Mouse (Mus musculus) cerebellum, postnatal 25 days (tissue): ENCODE data around the gene Cavin3.
"Not testable (repeated sequence)": the region's sequence is repeated elsewhere in the genome, so short reads cannot be mapped to it uniquely, and the experiment has no call there.

ENCODE experiments used
- DNase-seq, 2 experiments: peaks; one replicate each; pipeline ENCODE4 v3.0.0; 2021; ENCODE audit warnings: mixed read lengths in 2 of 2

Gene Cavin3

GRCm38 (mm10) chr7:105480081-105480480 lies 2.0 kb downstream of the Cavin3 start:
- DNase-seq = no peak

DNA sequence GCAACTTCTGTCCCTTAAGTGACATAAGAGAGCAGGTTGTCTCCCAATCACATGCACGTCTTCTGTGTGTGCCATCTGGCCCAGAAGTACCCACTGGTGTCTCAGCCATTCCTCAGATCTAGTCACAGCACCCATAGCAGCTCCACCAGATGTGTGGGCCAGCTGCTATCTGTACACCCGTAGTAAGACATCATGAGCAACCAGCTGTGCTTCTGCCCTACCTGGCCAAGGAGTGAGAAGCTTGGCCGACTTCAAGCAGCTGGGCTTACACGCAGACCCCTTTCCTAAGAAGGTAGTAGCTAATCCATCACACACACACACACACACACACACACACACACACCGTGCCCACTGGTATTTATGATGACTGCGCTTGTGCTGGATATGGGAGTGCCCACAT lies 2.9 kb downstream of the Cavin3 start:
- no peak for DNase-seq

DNA sequence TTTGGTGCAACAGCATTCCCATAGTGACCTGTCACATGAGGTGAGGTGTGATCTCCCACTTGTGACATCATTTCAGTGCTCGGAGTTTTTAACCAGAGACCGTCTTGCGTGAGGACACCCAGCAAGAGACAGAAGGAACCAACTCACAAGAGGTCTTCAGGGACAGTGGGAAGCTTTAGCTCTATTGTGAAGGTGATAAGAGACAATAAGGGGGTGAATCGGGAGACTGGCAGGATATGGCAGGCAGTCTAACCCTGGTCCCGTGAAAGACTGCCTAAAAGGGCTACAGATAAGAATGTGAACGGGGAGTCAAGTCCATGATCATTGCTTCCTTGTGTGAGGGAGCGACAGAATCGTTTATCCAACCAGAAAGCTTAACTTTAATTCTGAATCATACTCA lies 3.8 kb downstream of the Cavin3 start:
- DNase-seq = no peak

DNA sequence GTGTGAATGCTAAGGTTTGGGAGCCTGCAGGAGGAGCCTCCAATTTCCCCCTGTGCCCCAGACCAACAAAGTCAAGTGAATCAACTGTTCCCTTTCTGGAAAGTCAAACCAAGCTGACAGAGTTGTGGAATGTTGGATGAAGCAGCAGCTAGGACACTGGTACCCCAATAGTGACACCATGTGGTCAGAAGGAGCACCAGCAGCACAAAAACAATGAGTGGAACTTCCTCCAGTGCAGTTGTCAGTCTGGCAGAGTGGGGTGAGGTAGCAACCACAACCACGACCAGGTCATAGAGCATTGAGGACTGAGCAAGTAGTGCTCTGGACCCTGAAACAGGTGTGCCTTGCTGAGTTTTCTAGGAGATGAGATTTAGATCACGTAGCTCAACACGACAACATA lies 4.3 kb downstream of the Cavin3 start:
- peak; percentile 52 to 63 for DNase-seq

DNA sequence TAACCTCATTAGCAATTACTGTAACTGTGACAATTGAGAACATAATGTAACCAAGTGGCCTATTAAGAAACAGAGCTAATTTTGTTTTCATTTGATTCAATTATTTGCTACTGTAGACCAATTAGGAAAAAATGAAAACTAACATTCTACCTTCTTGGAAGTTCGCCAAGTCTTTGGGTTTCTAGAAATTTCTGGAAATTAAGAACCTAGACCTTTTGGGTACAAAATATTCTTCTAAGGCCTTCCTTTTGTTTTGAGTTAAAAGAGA lies 4.7 kb downstream of the Cavin3 start:
- no peak for DNase-seq

DNA sequence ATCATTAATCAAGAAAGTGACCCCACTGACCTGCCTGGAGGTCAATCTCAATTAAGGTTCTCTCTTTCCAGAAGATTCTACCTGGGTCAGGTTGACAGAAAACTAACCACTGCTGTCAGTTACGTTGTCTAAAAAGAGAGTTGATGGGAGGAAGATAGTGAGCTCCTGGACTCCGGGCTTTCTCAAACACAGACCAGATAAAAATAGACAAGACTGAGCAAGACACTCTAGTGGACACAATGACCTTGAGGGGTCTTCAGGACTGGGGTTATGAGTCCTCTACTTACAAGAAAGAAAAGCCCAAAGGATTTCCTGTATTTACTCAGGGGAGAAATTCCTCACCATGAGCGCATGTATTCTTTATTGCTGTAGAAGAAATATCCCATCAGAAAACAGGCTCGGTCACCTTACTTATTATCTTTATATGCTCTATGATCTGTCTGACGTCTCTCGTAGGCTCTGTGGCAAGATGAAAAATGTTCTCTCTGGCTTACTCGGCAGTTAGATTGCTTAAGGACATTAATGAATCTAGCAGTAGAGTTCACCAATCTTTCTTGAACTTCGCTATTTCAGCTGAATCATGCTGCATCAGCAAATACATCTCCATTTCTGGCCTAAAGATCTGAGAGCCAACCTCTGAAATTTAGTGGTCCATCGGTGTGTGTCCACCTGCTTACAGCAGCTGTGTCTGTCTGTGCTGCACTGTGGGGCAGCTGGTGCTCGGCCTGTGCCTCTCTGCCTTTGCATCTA lies 5.2 kb downstream of the Cavin3 start:
- DNase-seq = no peak

DNA sequence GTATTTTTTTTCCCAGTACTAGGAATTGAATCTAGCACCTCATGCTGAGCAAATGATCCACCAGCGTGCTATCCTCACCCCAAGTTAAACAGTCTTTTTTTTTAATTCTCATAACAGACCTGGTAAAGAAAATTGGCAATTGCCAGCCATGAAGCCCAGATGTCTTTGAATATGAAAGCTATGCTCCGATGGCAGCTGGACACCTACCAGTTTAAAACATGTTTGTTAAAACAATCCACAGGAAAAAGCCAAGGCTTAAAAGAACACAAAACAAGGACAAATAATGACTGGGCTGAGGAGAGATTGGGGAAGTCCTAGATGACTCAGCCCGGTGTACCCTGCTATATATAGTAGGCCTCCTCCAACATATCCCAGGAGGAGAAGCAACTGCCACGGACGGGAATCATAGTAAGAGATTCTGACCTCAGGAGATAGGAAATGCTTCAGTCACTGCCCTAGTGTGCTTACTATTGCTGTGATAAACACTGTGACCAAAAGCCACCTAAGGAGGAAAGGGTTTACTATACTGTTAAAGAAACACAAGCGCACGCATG lies 6.6 kb downstream of the Cavin3 start:
- DNase-seq = no peak

GRCm38 (mm10) chr7:105474771-105475315 lies 7.3 kb downstream of the Cavin3 start:
- DNase-seq = no peak

- no peak for DNase-seq
These were observed 9.5 kb downstream of the Cavin3 start for GRCm38 (mm10) chr7:105472607-105473006.

GRCm38 (mm10) chr7:105465505-105465904 lies 16.6 kb downstream of the Cavin3 start:
- not testable (repeated sequence) for DNase-seq

- no peak for DNase-seq
These were observed 23.6 kb downstream of the Cavin3 start for GRCm38 (mm10) chr7:105458546-105458945.

- DNase-seq = not testable (repeated sequence)
These were observed 28.8 kb downstream of the Cavin3 start for GRCm38 (mm10) chr7:105453345-105453744.

DNA sequence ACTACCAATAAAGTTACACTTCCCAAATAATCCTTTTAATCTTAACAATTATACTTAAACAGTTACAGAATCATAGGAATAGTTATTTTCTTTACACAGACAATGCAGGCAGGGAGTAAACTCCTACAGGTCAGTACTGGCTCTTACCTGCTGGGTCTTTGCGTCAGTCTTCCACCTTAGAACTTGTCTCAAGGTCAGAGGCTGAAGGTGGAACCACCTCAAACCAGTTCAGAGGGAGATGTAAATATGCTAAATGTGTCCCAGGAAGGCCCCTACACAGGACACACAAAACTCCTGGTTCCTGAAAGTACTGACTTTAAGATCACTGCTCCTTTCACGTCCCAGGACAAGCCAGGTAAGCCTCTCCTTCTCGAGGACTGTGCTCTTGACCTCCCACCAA lies 37.0 kb downstream of the Cavin3 start:
- DNase-seq = no peak

DNA sequence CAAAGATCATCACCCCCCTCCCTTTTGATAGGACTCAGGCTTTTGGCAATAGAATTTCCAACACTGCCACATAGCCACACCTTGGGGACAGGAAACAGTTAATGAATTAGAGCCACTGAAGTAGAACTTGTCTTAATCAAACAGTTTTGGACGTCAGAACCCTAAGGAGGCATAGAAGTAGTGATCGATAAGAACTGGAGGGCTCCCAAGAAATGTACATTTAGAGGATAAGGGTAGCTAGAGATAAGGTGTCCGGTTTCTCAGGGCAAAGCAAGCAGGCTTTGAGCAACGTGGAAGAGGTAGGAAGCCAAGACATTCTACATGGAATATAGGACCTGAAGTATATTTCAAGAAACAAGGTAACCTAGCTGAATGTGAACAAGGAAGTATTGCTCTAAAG lies 40.7 kb downstream of the Cavin3 start:
- DNase-seq = no peak

GRCm38 (mm10) chr7:105437979-105438772 lies 43.9 kb downstream of the Cavin3 start:
- DNase-seq = no peak

- no peak for DNase-seq
These were observed 47.3 kb downstream of the Cavin3 start for GRCm38 (mm10) chr7:105434798-105435197.

GRCm38 (mm10) chr7:105433859-105434258 lies 48.2 kb downstream of the Cavin3 start:
- DNase-seq = no peak

GRCm38 (mm10) chr7:105432058-105432457 lies 50.0 kb downstream of the Cavin3 start:
- DNase-seq = no peak
